ENCODE assay signal across 9 mouse cellular contexts in the genomic region with DNA sequence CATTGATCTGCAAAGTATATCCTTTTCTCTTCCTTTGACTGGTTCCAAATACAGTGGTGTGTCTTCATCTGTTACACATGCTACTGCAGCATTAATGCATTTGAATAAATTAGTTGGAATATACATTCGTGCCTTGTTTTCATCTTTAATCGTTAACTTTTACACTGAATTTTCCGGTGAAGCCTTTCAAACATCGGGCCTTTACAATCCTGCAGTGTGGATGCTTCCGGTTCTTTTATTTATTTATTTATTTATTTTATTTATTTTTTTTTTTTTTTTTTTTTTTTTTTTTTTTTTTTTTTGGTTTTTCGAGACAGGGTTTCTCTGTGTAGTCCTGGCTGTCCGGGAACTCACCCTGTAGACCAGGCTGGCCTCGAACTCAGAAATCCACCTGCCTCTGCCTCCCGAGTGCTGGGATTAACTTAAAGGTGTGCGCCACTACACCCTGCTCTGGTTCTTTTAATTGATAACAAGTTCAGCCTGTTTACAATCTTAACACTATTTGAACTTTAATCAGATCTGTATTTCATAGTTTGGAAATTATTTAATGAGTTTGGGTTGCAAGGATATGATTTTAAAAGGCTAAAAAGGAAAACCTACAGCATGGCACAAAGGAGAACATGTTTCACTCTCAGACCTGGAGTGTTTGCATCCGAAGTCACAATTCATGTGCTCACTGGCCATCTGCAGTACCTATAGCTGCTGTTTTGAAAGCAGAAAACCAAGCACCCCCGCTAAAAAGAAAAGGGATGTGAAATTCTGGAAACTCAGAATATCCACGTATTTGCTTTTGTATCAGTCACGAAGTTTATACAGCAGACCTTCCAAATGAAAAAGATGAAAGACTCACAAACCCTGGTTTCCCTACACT. TPM values are rescaled to one million over a fixed set of nuclear protein-coding genes. Genes with fewer than 3 reads are reported as not detected.
DNase-seq lines count a peak whose midpoint lies in the region; ATAC-seq lines count a peak whose summit lies in the region.
"Had no signal": no experiment of that assay in that cellular context is flagged by ENCODE, and none has a peak within 500 bp of the region (broad histone marks: within the 10 kb centered on the region; RNA-seq: fewer than 3 reads in every experiment).

No protein-coding gene starts in this region.

- peaks cover 5% of the 10 kb centered on the region; the same call in 1 of the 2 replicates for H3K36me3 ChIP-seq in neural tube, embryonic 11.5 days (ENCODE audit: control insufficient read depth, insufficient read depth, low read length)
- peaks cover 35% of the 10 kb centered on the region for H3K36me3 ChIP-seq in forebrain, embryonic 12.5 days (replicated peaks)
- peaks cover 29% of the 10 kb centered on the region for H3K36me3 ChIP-seq in limb, embryonic 15.5 days
- H3K36me3 ChIP-seq in stomach, embryonic 15.5 days = peaks cover 10% of the 10 kb centered on the region; the same call in 1 of the 2 replicates

- no peaks in the 10 kb centered on the region for H3K9me3 ChIP-seq in neural tube, embryonic 11.5 days (ENCODE audit: control insufficient read depth, low read length)
- no peaks in the 10 kb centered on the region for H3K9me3 ChIP-seq in forebrain, embryonic 12.5 days
- no peaks in the 10 kb centered on the region for H3K9me3 ChIP-seq in limb, embryonic 15.5 days
- no peaks in the 10 kb centered on the region for H3K9me3 ChIP-seq in stomach, embryonic 15.5 days

- peak; percentile 22; the same call in 1 of the 2 replicates for ATAC-seq in neural tube, embryonic 11.5 days (ENCODE audit: insufficient read depth, low FRiP score, low TSS enrichment)
- ATAC-seq in forebrain, embryonic 12.5 days (ENCODE audit: low FRiP score) = peak; percentile 60
- ATAC-seq in limb, embryonic 15.5 days (ENCODE audit: insufficient number of reproducible peaks, low FRiP score, low TSS enrichment, low read depth) = no peak
- ATAC-seq in stomach, embryonic 15.5 days (ENCODE audit: insufficient read depth, low FRiP score, low read depth) = 0 out of 2 replicates have a peak, but pooled peaks have one; percentile 9

- H3K4me3 ChIP-seq in neural tube, embryonic 11.5 days (ENCODE audit: low read depth, low read length) = peak overlapping the region; percentile 92
- H3K4me3 ChIP-seq in forebrain, embryonic 12.5 days (replicated peaks) = peak overlapping the region; percentile 90
- peak overlapping the region; percentile 92 for H3K4me3 ChIP-seq in limb, embryonic 15.5 days
- H3K4me3 ChIP-seq in stomach, embryonic 15.5 days (replicated peaks) = peak overlapping the region; percentile 89

- DNase-seq in neural tube, embryonic 11.5 days (ENCODE audit: low spot score) = no peak
- no peak for DNase-seq in neural tube, embryonic 10.5 days (ENCODE audit: extremely low spot score, low spot score)
- DNase-seq in cerebellum, adult 8-10 months = no peak
- no peak for DNase-seq in ovary, postnatal 14 days (ENCODE audit: low spot score)
- no peak for DNase-seq in right cerebral cortex, postnatal 10 days (ENCODE audit: low spot score in 2 of 2)

- peak overlapping the region; percentile 40 for H3K4me2 ChIP-seq in neural tube, embryonic 11.5 days (ENCODE audit: low read depth)
- peak overlapping the region; percentile 83 for H3K4me2 ChIP-seq in forebrain, embryonic 12.5 days
- peak overlapping the region; percentile 59 for H3K4me2 ChIP-seq in limb, embryonic 15.5 days
- peak overlapping the region; percentile 57 for H3K4me2 ChIP-seq in stomach, embryonic 15.5 days

- peak overlapping the region; percentile 86 for H3K9ac ChIP-seq in neural tube, embryonic 11.5 days (ENCODE audit: low read length)
- H3K9ac ChIP-seq in forebrain, embryonic 12.5 days = peak overlapping the region; percentile 89
- no peak overlapping the region for H3K9ac ChIP-seq in limb, embryonic 15.5 days
- peak overlapping the region; percentile 94; the same call in 1 of the 2 replicates for H3K9ac ChIP-seq in stomach, embryonic 15.5 days

- 62% methylated on average over 14 of the region's 14 CpGs for WGBS in neural tube, embryonic 11.5 days
- WGBS in forebrain, embryonic 12.5 days = 62% methylated on average over 13 of the region's 14 CpGs
- 57% methylated on average over 14 of the region's 14 CpGs for WGBS in limb, embryonic 15.5 days
- 62% methylated on average over 14 of the region's 14 CpGs for WGBS in stomach, embryonic 15.5 days

- peak overlapping the region; percentile 29; the same call in 1 of the 2 replicates for H3K27ac ChIP-seq in neural tube, embryonic 11.5 days (ENCODE audit: low read depth, low read length)
- peak overlapping the region; percentile 93 for H3K27ac ChIP-seq in forebrain, embryonic 12.5 days
- peak overlapping the region; percentile 54 for H3K27ac ChIP-seq in limb, embryonic 15.5 days
- H3K27ac ChIP-seq in stomach, embryonic 15.5 days = peak overlapping the region; percentile 92

- no peaks in the 10 kb centered on the region for H3K27me3 ChIP-seq in neural tube, embryonic 11.5 days (ENCODE audit: control insufficient read depth, insufficient read depth, low read length)
- no peaks in the 10 kb centered on the region for H3K27me3 ChIP-seq in forebrain, embryonic 12.5 days
- no peaks in the 10 kb centered on the region for H3K27me3 ChIP-seq in limb, embryonic 15.5 days
- no peaks in the 10 kb centered on the region for H3K27me3 ChIP-seq in stomach, embryonic 15.5 days (replicated peaks)

- peaks cover 9% of the 10 kb centered on the region for H3K4me1 ChIP-seq in neural tube, embryonic 11.5 days (ENCODE audit: control insufficient read depth, insufficient read depth, low read length)
- peaks cover 16% of the 10 kb centered on the region for H3K4me1 ChIP-seq in forebrain, embryonic 12.5 days
- peaks cover 10% of the 10 kb centered on the region for H3K4me1 ChIP-seq in limb, embryonic 15.5 days
- peaks cover 13% of the 10 kb centered on the region for H3K4me1 ChIP-seq in stomach, embryonic 15.5 days

RNA-seq across cellular contexts. Expression of gene Gtf2a2, which starts 0.6 kb away (rescaled TPM):
- 192 and 195 TPM in 2 replicates for polyA plus RNA-seq in neural tube, embryonic 11.5 days (2014; fragmentation: Nextera tagmentation; extraction: Ambion mirVana)
- 203 and 211 TPM in 2 replicates for polyA plus RNA-seq in forebrain, embryonic 12.5 days (2016; fragmentation: Nextera tagmentation; extraction: Ambion mirVana)
- polyA plus RNA-seq in limb, embryonic 15.5 days (2015; fragmentation: Nextera tagmentation; extraction: Ambion mirVana) = 156 and 162 TPM in 2 replicates
- polyA plus RNA-seq in stomach, embryonic 15.5 days (2015; fragmentation: Nextera tagmentation; extraction: Ambion mirVana) = 197 and 205 TPM in 2 replicates

RNA-seq across cellular contexts. Expression of gene Bnip2, which starts 22.5 kb away (rescaled TPM):
- polyA plus RNA-seq in neural tube, embryonic 11.5 days (2014; fragmentation: Nextera tagmentation; extraction: Ambion mirVana) = 114 and 121 TPM in 2 replicates
- 115 and 119 TPM in 2 replicates for polyA plus RNA-seq in forebrain, embryonic 12.5 days (2016; fragmentation: Nextera tagmentation; extraction: Ambion mirVana)
- polyA plus RNA-seq in limb, embryonic 15.5 days (2015; fragmentation: Nextera tagmentation; extraction: Ambion mirVana) = 106 and 117 TPM in 2 replicates
- 93.5 and 98.9 TPM in 2 replicates for polyA plus RNA-seq in stomach, embryonic 15.5 days (2015; fragmentation: Nextera tagmentation; extraction: Ambion mirVana)

RNA-seq across cellular contexts. Expression of gene Gcnt3, which starts 26.1 kb away (rescaled TPM):
- not detected in 2 replicates for polyA plus RNA-seq in neural tube, embryonic 11.5 days (2014; fragmentation: Nextera tagmentation; extraction: Ambion mirVana)
- not detected in 2 replicates for polyA plus RNA-seq in forebrain, embryonic 12.5 days (2016; fragmentation: Nextera tagmentation; extraction: Ambion mirVana)
- 0.43 and 0.67 TPM in 2 replicates for polyA plus RNA-seq in limb, embryonic 15.5 days (2015; fragmentation: Nextera tagmentation; extraction: Ambion mirVana)
- polyA plus RNA-seq in stomach, embryonic 15.5 days (2015; fragmentation: Nextera tagmentation; extraction: Ambion mirVana) = 12.0 and 12.6 TPM in 2 replicates
- polyA plus RNA-seq: brain, embryonic 14.5 days had no signal

Comparison
In these comparisons a context has a peak if more than half of its experiments do, and no peak if none do; other contexts are left out.
1. H3K27ac ChIP-seq: peak in every context shown above with its lines; median percentile 93 in forebrain, embryonic 12.5 days; 92 in stomach, embryonic 15.5 days; 54 in limb, embryonic 15.5 days; 29 in neural tube, embryonic 11.5 days.